Mouse (Mus musculus) midbrain, embryonic 12.5 days (tissue): ENCODE data around the gene Usp13. TPM values are rescaled to one million over a fixed set of nuclear protein-coding genes. Genes with fewer than 3 reads are reported as not detected.
A peak's percentile ranks its signal among the peaks of the same experiment; 100 is the strongest.

Experiments used
- ATAC-seq: fragments of 200-750 bp; cut with Nextera tagmentation; 2 replicates; pipeline ENCODE4 v1.8.0; 2017; ENCODE audit warnings: low read depth, moderate TSS enrichment, moderate library complexity; ENCODE audit not compliant: low FRiP score
- H3K27ac ChIP-seq: fragments of 300-500 bp; sonication (generic); replicated peaks from 2 replicates; pipeline ENCODE4 v1.5.1; 2016; ENCODE audit warnings: mild to moderate bottlenecking
- H3K27me3 ChIP-seq: fragments of 300-500 bp; sonication (generic); 2 replicates; pipeline ENCODE4 v1.6.1; 2016; ENCODE audit warnings: mild to moderate bottlenecking
- H3K36me3 ChIP-seq: fragments of 300-500 bp; sonication (generic); 2 replicates; pipeline ENCODE4 v1.6.1; 2016
- H3K4me1 ChIP-seq: fragments of 300-500 bp; sonication (generic); 2 replicates; pipeline ENCODE4 v1.6.1; 2016
- H3K4me2 ChIP-seq: fragments of 300-500 bp; sonication (generic); replicated peaks from 2 replicates; pipeline ENCODE4 v1.6.1; 2016; ENCODE audit warnings: mild to moderate bottlenecking, moderate library complexity
- H3K4me3 ChIP-seq: fragments of 300-500 bp; sonication (generic); 2 replicates; pipeline ENCODE4 v1.5.1; 2016; ENCODE audit warnings: mild to moderate bottlenecking
- H3K9ac ChIP-seq: fragments of 300-500 bp; sonication (generic); replicated peaks from 2 replicates; pipeline ENCODE4 v1.6.1; 2016; ENCODE audit warnings: mild to moderate bottlenecking, moderate library complexity
- H3K9me3 ChIP-seq: fragments of 300-500 bp; sonication (generic); 2 replicates; pipeline ENCODE4 v1.6.1; 2016; ENCODE audit warnings: mild to moderate bottlenecking
- WGBS: fragments of 180-500 bp; shearing (Covaris S2); methylation state at CpG from one replicate; pipeline ENCODE4 v1.1.7; 2016; 5-methylcytosine and 5-hydroxymethylcytosine counted together
- polyA plus RNA-seq: library from polyadenylated mRNA; unstranded; fragments of >200 nt; fragmentation: Nextera tagmentation; extraction: Ambion mirVana; gene quantifications from 2 replicates; pipeline ENCODE4 v1.2.1, GENCODE M21; 2016

Usp13 gene
- polyA plus RNA-seq, 1 experiment from 2014 or later: 6.8 TPM

- ATAC-seq: no peak
- Histone ChIP-seq H3K4me2 (no peak overlapping the region), H3K27me3 (no peaks in the 10 kb centered on the region), H3K9me3 (no peaks in the 10 kb centered on the region), H3K4me3 (no peak overlapping the region), H3K27ac (no peak overlapping the region), H3K4me1 (no peaks in the 10 kb centered on the region), H3K36me3 (peaks cover 10% of the 10 kb centered on the region; the same call in 1 of the 2 replicates), H3K9ac (no peak overlapping the region)
- 94% methylated on average over 3 of the region's 3 CpGs for WGBS
These were observed 53.7 kb downstream of the Usp13 start for GRCm38 (mm10) chr3:32871081-32871480.

DNA sequence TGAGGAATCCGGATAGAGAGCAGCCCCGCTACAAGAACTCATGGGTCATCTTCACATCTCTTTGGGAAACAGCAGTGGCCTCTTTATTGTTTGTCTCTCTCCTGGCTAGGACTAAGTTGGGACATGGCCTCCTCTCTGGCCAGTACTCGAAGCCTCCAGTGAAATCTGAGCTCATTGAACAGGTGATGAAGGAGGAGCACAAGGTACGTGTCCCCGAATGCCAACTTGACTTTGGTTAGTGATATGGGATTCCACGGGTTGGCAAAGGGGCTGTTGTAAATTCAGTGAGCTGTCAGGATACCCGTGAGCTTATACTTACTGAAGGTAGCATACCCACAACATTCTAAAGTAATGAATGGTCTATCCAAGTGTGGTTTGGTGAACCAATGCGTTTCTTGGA, 69.0 kb downstream of the Usp13 start:
- no peak for ATAC-seq
- Histone ChIP-seq H3K36me3 (peaks cover 19% of the 10 kb centered on the region), H3K4me2 (no peak overlapping the region), H3K27me3 (no peaks in the 10 kb centered on the region), H3K9me3 (no peaks in the 10 kb centered on the region), H3K4me1 (no peaks in the 10 kb centered on the region), H3K4me3 (no peak overlapping the region), H3K27ac (no peak overlapping the region), H3K9ac (no peak overlapping the region)
- 90% methylated on average over 8 of the region's 8 CpGs for WGBS

- H3K9ac ChIP-seq: no peak overlapping the region
- H3K4me1 ChIP-seq: no peaks in the 10 kb centered on the region
- no peak for ATAC-seq
- H3K4me3 ChIP-seq: no peak overlapping the region
- 93% methylated on average over 5 of the region's 5 CpGs for WGBS
- H3K9me3 ChIP-seq: no peaks in the 10 kb centered on the region
- H3K27ac ChIP-seq: no peak overlapping the region
- H3K27me3 ChIP-seq: no peaks in the 10 kb centered on the region
- H3K36me3 ChIP-seq: peaks cover 12% of the 10 kb centered on the region; the same call in 1 of the 2 replicates
- no peak overlapping the region for H3K4me2 ChIP-seq
These were observed 71.5 kb downstream of the Usp13 start for GRCm38 (mm10) chr3:32888886-32889285.

DNA sequence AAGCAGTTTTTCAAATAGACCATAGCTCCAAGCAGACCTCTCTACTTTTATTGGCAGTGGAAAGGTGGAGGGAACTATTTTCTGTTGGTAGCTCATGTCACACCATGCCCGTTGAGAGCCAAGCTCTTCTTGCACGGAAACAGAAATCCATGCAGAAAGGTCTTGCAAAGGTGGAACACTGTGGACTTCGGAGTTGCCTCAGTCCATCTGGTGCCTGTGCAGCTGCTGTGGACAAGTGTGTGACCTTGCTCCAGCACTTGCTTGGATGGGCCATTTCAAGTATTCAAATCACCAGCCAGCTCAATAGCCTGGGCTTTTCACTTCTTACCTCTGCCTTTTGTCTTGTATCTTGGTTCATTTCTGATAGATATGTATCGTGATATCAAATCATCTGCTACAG, 72.8 kb downstream of the Usp13 start:
- no peak overlapping the region for H3K27ac ChIP-seq
- H3K9ac ChIP-seq: no peak overlapping the region
- peaks cover 12% of the 10 kb centered on the region; the same call in 1 of the 2 replicates for H3K36me3 ChIP-seq
- no peaks in the 10 kb centered on the region for H3K4me1 ChIP-seq
- no peaks in the 10 kb centered on the region for H3K9me3 ChIP-seq
- WGBS: 96% methylated on average over 4 of the region's 4 CpGs
- no peak for ATAC-seq
- no peak overlapping the region for H3K4me3 ChIP-seq
- no peaks in the 10 kb centered on the region for H3K27me3 ChIP-seq
- H3K4me2 ChIP-seq: no peak overlapping the region

DNA sequence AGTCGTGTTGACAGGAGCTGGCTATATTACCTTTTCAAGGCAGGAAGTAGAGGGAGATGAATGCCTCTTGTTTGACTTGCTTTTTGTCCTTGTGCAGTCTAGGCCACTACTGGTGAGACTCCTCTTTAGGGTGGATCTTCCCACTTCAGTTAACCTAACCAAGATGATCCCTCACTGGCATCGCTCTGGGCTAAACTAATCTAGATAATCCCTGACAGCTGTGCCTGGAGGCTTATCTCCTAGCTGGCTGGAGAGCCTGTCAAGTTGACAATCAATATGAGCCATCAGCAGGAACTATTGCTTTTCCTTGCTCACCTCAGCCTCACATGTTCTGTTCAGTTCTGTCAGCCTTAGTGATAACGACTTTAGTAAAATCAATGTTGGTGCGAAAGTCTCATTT, 86.1 kb downstream of the Usp13 start:
- Histone ChIP-seq H3K27ac (no peak overlapping the region), H3K27me3 (no peaks in the 10 kb centered on the region), H3K9me3 (no peaks in the 10 kb centered on the region), H3K4me3 (no peak overlapping the region), H3K4me2 (no peak overlapping the region), H3K9ac (no peak overlapping the region), H3K36me3 (peaks cover 5% of the 10 kb centered on the region; the same call in 1 of the 2 replicates), H3K4me1 (peaks cover 16% of the 10 kb centered on the region)
- WGBS: 37% methylated on average over 4 of the region's 4 CpGs
- ATAC-seq: 0 out of 2 replicates have a peak, but pooled peaks have one; percentile 30

GRCm38 (mm10) chr3:32904599-32904998, 87.3 kb downstream of the Usp13 start:
- no peak for ATAC-seq
- no peaks in the 10 kb centered on the region for H3K27me3 ChIP-seq
- H3K4me2 ChIP-seq: no peak overlapping the region
- H3K36me3 ChIP-seq: peaks cover 5% of the 10 kb centered on the region; the same call in 1 of the 2 replicates
- WGBS: 56% methylated on average over 1 of the region's 1 CpGs
- no peak overlapping the region for H3K27ac ChIP-seq
- H3K9ac ChIP-seq: no peak overlapping the region
- peaks cover 16% of the 10 kb centered on the region for H3K4me1 ChIP-seq
- no peak overlapping the region for H3K4me3 ChIP-seq
- no peaks in the 10 kb centered on the region for H3K9me3 ChIP-seq

DNA sequence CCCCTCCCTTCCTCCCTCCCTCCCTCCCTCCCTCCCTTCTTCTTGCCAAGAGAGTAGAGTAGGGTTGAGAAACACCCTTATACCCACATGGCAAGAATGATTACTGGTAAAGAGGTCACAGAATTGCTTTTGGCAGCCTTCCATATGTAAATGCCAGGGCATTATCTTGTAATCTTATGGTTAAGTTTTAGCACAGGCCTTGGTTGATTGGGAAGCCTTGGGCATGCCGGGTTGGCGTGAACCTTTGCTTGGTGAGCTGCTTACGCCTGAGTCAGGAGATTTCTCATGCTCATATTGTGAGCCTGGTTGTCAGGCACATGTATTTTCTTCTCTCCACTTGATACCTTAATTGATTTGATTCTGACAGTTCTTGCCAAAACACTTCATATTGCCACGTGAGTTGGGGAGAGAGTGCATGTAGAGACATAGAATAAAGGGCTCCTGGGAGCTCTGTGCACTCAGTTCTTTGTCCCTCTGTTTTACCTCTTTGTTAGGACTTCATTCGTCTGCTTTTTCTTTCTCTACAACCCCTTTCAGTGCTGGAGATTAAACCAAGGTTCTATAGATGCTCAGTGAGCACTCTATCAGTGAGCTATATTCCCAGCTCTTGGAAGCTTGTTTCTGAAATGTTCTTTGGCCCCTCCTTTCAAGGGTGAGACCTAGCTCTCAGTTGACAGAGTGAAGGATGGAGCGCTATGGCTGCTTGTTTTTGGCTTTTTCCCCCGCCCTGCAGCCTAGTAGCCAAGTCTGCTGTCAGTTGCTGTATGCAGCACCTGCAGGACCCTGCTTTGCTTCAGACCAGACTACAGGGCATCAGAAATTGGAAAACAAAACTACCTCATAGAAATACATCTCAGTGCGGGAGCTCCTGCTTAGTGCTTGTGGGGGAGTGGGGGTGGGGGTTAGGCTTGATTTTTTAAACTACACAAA, 88.8 kb downstream of the Usp13 start:
- 0 out of 2 replicates have a peak, but pooled peaks have one; percentile 47 for ATAC-seq
- H3K36me3 ChIP-seq: peaks cover 5% of the 10 kb centered on the region; the same call in 1 of the 2 replicates
- peaks cover 16% of the 10 kb centered on the region for H3K4me1 ChIP-seq
- 65% methylated on average over 8 of the region's 8 CpGs for whole genome bisulfite sequencing
- no peaks in the 10 kb centered on the region for H3K27me3 ChIP-seq
- H3K27ac ChIP-seq: no peak overlapping the region
- H3K9me3 ChIP-seq: no peaks in the 10 kb centered on the region
- H3K9ac ChIP-seq: no peak overlapping the region
- no peak overlapping the region for H3K4me2 ChIP-seq
- H3K4me3 ChIP-seq: no peak overlapping the region

- 89% methylated on average over 3 of the region's 3 CpGs for WGBS
- H3K27ac ChIP-seq: no peak overlapping the region
- H3K27me3 ChIP-seq: no peaks in the 10 kb centered on the region
- H3K36me3 ChIP-seq: no peaks in the 10 kb centered on the region; the same call in 1 of the 2 replicates
- no peak overlapping the region for H3K9ac ChIP-seq
- H3K4me1 ChIP-seq: peaks cover 16% of the 10 kb centered on the region
- H3K4me3 ChIP-seq: no peak overlapping the region
- no peak for ATAC-seq
- no peak overlapping the region for H3K4me2 ChIP-seq
- no peaks in the 10 kb centered on the region for H3K9me3 ChIP-seq
These were observed 91.1 kb downstream of the Usp13 start for GRCm38 (mm10) chr3:32908400-32908799.

GRCm38 (mm10) chr3:32910071-32910551, 92.8 kb downstream of the Usp13 start:
- H3K27me3 ChIP-seq: no peaks in the 10 kb centered on the region
- H3K9me3 ChIP-seq: no peaks in the 10 kb centered on the region
- peaks cover 13% of the 10 kb centered on the region for H3K36me3 ChIP-seq
- no peak overlapping the region for H3K9ac ChIP-seq
- WGBS: 80% methylated on average over 7 of the region's 7 CpGs
- no peak overlapping the region for H3K4me2 ChIP-seq
- peaks cover 10% of the 10 kb centered on the region; the same call in 1 of the 2 replicates for H3K4me1 ChIP-seq
- no peak overlapping the region for H3K4me3 ChIP-seq
- no peak; the same call in 1 of the 2 replicates for ATAC-seq
- H3K27ac ChIP-seq: no peak overlapping the region

- Histone ChIP-seq H3K27me3 (no peaks in the 10 kb centered on the region), H3K27ac (no peak overlapping the region), H3K4me3 (no peak overlapping the region), H3K9me3 (no peaks in the 10 kb centered on the region), H3K36me3 (peaks cover 54% of the 10 kb centered on the region), H3K4me1 (no peaks in the 10 kb centered on the region), H3K4me2 (no peak overlapping the region), H3K9ac (no peak overlapping the region)
- ATAC-seq: no peak
- WGBS: 93% methylated on average over 6 of the region's 6 CpGs
These were observed 106.8 kb downstream of the Usp13 start for GRCm38 (mm10) chr3:32924168-32924567.

DNA sequence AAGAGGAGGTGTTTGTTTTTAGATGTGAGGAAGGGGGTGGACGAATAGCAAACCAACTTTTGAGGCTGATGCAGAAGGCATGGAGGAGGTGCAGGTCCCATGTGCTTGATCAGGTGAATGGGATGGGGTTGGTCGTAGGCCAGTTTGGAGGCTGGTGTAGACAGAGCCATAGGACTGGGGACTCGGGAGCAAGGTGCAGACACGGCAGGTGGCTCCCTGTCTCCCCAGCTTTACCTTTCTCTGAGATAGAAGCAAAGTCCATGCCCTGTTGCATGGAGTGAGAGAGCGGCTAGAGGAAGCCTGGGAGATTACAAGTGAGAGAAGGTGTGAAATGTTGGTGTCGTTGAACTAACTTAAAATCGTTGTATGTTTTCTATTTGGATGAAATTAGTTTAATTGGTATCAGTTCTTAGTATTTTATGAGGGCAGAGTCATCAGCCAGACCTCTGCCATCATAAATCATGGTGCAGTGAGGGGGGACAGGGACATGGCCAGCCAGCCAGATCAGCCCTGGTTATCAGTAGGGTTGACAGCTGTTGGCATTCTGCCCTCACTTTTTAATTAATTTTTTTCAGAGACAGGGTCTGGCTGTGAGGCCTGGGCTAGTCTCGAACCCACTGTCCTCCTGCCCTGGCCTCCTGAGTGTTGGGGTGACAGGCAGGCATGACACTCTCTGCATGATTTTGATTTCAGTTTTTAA, 122.6 kb downstream of the Usp13 start:
- H3K4me3 ChIP-seq: no peak overlapping the region
- 84% methylated on average over 8 of the region's 8 CpGs for WGBS
- no peaks in the 10 kb centered on the region for H3K27me3 ChIP-seq
- H3K27ac ChIP-seq: no peak overlapping the region
- no peak for ATAC-seq
- H3K4me1 ChIP-seq: no peaks in the 10 kb centered on the region
- no peaks in the 10 kb centered on the region for H3K9me3 ChIP-seq
- no peaks in the 10 kb centered on the region for H3K36me3 ChIP-seq
- no peak overlapping the region for H3K9ac ChIP-seq
- no peak overlapping the region for H3K4me2 ChIP-seq

DNA sequence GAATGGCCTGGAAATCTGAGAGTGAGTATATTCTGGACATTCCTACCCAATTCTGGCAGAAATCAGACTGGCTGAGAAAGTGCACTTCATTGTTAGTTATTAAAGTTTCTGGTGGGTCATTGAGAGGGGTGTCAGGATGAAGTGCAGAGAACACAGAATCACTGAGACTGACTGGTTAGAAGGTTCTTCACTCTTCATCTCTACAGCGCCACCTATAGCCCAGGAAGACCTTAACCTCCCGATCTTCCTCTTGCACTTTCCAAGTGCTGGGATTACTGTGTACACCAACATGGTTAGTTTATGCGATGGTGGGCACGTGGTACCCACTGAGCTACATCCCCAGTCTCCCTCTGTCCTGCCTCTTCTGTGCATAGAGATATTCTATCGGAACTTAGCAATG, 130.1 kb downstream of the Usp13 start:
- no peaks in the 10 kb centered on the region for H3K36me3 ChIP-seq
- no peak overlapping the region for H3K27ac ChIP-seq
- H3K4me1 ChIP-seq: no peaks in the 10 kb centered on the region
- H3K27me3 ChIP-seq: no peaks in the 10 kb centered on the region
- WGBS: 90% methylated on average over 5 of the region's 5 CpGs
- no peak for ATAC-seq
- no peak overlapping the region for H3K4me3 ChIP-seq
- no peaks in the 10 kb centered on the region for H3K9me3 ChIP-seq
- H3K4me2 ChIP-seq: no peak overlapping the region
- H3K9ac ChIP-seq: no peak overlapping the region
